Mouse (Mus musculus): Measurements from ENCODE around the gene Cpne5.
"Not testable (repeated sequence)": the region's sequence is repeated elsewhere in the genome, so short reads cannot be mapped to it uniquely, and the experiment has no call there.

Cpne5 gene

DNA sequence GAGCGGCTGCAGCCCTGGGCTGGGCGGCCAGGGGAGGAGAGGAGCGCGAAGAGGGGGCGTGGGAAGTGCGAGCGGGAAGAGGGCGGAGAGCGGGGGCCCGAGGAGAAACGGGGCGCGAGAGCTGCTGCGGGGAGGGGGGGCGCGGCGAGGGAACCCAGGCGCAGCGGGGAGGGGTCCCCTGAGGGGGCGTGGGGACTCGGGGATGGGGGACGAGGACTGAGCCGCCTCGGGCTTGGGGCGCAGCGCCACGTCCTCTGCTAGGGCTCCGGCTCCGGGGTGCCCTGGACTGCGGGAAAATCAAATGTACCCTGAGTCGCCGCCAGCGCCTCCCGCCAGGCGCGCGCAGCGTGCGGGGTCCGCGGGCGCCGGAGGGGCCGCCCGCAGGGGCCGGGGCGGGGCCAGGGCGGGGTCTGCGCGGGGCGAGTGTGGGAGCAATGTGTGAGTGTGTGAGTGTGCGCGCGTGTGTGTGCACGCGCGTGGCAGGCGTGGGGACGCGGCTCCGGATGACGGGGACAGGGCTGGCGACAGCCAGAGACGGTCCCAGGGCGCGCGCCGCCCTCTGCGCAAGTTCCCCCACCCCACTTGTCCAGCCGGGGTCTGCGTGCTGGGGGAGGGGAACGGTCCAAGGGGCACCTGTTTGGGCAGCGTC is at the start of gene Cpne5:
Gene Cpne5 (minus strand): TSS at position 396 of the 649 bp plus-strand sequence.
- no peak for DNase-seq

DNA sequence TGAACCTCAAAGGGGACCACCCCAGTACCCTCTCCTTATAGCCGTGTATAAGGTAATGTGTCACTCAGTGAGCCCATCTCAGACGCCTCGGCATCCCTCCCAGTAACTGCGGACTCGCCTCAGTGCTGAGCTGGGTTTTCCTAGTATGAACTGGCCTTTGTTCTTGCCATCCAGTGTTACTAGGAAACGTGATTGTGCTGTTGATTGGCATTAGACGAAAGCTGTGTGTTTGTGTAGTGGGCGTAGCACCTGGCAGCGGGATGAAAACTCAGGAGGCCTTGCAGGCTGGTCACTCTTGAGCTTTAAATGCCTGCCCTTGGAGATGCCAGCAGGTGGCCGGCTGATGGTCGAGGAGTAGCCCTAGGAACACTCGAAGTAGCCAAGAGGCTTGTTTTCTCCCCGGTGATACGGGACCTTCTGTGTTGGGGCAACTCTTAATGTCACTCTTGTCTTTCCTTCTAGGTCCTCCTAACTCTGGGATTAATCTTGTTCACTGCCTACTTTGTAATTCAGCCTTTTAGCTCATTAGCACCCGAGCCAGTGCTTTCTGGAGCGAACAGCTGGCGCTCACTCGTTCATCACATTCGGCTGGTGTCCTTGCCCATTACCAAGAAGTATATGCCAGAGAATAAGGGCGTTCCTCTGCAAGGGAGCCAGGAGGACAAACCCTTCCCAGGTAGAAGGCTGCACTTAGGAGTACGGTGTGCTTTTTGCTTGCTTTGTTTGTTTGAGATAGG is 44.4 kb upstream of the Cpne5 start:
- DNase-seq = no peak

DNA sequence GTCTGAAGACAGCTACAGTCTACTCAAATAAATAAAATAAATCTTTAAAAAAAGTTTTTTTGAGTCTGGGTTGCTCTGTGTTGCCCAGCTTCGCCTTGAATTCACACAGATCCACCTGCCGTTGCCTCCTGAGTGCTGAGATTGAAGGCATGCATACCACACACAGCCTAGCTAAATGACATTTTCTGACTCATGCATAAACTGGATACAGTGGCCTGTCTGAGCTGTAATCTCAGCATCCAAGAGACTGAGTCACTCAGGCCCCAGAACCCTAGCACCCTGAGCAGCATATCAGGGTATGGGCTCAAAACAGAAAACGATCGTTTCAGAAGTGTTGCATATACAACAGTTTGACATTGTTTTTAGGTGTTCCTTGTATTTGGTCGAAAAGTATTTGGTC is 43.6 kb upstream of the Cpne5 start:
- no peak for DNase-seq

DNA sequence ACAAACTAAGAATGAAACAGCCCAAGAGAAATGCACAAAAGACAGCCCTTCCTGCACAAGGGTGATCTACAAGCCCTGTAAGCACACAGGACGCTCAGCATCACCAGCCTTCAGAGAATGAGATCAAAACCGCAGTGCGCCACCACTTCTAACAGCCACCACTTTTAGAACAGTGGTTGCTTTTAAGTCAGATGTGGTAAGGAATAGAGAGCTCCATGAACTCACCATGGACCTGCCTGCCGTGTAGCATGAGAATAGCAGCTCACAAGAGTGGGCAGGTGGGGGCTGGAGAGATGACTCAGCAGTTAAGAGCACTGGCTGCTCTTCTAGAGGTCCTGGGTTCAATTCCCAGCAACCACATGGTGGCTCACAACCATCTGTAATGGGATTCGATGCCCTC is 42.5 kb upstream of the Cpne5 start:
- DNase-seq = no peak

DNA sequence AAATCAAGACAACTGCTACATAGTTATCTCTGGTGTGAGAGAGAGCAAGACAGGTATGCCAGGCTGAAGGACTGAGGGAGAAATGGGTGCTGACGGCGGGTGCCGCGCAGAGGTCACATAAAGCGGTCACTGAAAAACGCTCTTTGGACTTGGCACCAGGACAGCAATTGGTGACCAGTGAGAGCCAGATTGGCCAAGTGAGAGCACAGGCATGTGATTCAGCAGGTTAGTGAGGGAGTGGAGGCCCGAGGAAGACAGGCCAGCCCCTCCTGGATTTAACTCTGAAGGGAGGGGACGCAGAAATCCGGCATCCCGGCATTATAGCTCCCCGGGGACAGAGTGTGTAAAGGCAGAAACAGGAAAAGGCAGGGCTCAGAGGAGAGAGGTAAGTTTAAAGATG is 35.9 kb upstream of the Cpne5 start:
- peak; percentile 91 for DNase-seq

DNA sequence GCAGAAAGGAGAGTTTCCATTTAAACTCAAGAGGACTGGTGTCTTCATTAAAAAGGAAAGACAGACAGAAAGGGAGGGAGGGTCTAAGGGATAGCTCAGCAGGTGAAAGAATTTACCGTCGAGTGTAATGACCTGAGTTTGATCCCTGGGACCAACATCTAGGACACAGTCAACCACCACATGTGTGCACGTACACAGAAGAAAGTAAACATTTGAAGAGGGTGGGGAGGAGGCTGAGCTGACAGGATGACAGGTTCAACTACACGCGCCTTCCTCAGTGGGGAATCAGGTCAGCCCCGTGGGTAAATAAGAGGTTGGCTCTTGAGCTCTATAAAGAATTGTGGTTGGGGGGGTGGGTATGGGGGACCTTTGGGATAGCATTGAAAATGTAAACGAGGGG is 35.2 kb upstream of the Cpne5 start:
- DNase-seq = no peak

DNA sequence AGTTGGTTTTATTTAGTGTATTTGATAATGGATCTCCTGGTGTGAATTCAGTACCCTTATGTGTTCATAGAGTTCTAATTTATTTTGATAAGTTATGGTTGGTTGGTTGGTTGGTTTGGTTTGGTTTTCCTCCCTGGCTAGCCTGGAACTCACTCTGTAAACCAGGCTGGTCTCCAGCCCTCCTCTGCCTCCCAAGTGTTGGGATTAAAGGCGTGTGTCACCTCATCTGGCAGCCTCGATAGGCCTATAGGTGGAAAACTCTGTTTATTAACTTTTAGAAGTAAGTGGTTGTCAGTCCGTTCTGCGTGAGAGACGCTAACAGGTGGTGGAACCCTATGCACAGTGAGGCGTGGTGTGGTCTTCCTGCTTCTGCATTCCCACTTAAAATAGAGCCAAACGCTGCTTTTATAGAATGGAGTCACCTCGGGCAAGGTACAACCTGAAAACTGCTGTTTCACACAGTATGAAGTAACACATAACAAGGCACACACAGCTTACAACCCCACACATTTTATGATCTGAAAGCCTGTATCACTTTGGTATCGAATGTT is 32.3 kb upstream of the Cpne5 start:
- DNase-seq = no peak

DNA sequence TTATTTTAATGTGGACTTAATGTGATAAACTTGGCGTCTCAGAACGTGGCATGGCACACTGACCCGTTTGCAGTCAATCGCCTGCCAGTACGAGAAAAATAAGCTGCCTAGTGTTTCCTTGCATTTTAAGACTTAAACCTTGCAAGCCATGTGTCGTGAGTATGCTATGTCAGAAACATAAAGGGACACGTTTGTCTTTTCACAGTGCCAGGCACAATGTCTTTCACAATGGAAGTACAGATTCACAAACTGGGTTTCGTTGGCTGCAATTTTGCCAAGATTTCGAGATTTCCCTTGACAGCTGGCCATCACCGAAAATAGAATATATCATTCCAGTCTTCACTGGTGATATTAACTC is 31.4 kb upstream of the Cpne5 start:
- DNase-seq = no peak

DNA sequence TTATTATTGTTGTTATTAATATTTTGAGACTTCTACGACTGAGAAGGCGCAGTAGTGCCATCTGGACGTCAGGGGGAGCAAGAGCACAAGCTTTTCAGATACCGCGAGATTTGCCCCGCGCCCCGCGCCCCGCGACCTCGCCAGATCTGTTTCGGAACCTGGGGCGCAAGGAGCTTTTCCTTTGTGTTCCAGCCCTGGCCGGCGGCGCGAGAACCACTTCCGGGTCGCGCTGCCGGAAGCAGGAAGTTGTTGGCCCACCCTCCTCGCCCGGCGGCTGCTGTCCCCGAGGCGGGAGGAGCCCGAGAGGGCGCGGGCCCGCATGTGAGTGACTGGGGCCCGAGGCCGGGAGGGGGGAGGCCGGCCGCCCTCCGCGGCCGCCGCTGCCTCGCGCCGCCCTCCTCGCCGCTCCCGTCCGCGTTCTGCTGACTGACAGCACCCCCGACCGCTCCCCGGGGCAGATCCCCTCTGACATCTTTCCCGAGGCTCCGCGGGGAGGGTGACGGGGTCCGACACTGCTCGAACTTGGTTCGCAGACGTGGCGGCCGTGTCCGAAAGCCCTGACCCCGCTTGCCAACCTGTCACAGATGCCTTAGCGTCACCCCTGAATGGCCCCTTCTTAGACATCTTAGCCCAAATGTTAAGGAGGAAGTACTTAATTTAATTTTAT is 30.8 kb upstream of the Cpne5 start, which contains the start of gene BC004004:
Gene BC004004 (plus strand): TSS at position 107 of the 667 bp plus-strand sequence.
- DNase-seq = peak; percentile 97

DNA sequence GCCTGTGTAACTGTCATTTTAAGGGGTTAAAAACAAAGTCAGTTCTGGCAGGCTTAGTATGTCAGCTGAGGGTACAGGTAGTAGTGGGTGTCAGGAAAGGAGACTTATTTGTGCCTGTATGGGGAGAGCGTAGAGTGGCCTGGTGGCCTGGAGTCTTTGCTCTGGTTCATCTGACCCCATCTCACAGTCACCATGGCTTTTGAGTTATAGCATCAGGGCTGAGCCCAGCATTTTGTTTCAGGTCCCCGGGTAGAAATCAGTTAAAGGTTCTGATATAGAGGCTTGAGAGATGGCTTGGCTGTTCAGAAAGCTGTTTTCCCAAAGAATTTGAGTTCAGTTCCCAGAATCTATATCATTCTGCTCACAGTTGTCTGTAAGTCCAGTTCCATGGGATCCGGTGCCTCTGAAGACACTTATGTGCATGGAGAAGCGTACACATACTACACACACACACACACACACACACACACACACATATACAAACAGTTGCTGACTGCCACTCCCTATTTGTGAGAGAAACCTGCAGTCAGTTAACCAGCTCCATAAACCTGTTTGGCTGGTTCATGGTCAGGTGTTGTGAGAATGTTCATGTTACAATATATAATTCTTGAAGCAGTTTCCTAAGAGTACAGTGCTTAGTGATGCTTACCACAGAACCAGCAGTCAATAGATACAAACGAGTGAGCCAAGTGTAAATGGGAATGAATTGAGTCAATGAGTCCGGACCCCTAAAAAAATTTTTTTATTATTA is 30.1 kb upstream of the Cpne5 start:
- DNase-seq = peak; percentile 44

DNA sequence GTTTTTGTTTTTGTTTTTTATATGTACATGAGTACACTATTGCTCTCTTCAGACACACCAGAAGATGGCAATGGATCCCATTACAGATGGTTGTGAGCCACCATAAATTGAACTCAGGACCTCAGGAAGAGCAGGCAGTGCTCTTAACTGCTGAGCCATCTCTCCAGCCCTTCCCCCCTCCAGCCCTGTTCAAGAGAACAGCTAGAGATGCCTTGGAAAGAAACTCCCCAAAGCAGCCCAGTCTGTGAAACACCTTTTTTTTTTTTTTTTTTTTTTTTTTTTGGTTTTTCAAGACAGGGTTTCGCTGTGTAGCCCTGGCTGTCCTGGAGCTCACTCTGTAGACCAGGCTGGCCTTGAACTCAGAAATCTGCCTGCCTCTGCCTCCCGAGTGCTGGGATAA is 29.1 kb upstream of the Cpne5 start:
- not testable (repeated sequence) for DNase-seq

DNA sequence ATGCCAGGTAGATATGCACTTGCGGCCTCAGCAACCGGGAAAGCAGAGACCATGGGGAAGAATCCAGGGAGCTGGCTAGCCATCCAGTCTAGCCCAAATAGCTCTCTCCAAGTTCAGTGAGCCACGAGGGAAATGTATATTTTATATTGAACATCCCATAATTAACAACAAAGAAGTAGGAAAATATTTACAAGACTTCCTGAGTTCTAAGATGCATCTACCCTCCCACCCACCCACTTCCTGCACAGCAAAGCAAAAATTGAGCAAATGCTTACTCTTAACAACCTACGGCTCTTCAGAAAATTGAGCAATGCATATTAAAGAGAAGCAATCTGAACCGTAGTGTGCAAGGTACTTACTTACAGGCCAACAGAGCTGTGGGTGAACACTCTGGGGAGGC is 26.8 kb upstream of the Cpne5 start:
- no peak for DNase-seq

DNA sequence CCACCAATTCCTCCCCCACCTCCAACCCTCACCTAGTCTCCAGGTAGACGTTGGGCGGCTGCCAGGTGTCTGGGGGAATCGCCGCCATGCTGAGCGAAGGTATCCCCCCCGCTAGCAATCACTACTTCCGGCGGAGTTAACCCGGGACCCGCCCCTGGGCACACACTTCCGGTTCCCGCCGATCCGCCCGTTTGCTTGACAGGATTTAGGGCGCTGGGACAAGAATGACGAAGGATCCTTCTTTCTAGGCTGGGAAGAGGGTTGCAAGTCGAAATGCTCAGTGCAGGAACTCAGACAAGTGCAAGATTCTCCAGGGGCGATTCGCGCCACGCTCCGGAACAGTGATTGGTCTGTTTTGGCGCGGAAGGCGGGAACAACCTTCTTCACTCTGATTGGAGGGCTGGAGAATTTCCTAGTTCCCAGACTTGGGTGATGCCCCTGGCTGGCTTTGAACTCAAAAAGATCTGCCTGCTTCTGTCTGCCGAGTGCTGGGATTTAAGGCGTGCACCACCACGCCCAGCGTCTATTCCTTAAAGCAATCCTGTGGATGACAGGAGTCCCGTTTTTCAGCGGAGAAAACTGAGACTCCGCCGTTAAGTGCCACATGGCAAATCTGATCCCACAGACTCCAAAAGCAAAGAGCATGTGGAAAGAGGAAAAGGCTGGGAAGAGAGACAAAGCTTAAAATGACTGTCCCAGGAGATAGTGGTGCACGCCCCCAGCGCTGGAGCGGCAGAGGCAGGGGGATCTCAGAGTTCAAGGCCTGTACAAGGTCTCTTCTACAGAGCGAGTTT is 26.1 kb upstream of the Cpne5 start, which contains the start of gene Ppil1:
Gene Ppil1 (minus strand): TSS at position 347 of the 794 bp plus-strand sequence.
- DNase-seq = peak; percentile 88

DNA sequence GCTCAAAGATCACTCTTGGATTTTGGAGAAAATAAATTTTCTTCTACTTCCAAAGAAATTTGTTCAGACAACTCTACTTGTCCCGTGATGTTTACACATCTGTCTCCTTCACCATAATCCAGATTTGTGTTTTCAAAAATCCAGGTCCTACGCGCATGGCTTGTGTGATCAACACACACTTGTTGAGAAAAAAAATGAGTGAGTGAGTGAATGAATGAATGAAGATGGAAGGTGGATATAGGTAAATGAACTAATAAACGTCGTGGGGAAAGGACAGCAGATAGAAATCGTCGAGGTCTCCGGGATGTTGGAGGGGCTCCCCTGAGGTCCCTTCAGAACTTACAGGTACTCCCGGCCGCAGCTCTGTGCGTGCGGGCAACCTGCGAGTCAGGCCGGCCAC is 25.4 kb upstream of the Cpne5 start:
- no peak for DNase-seq

DNA sequence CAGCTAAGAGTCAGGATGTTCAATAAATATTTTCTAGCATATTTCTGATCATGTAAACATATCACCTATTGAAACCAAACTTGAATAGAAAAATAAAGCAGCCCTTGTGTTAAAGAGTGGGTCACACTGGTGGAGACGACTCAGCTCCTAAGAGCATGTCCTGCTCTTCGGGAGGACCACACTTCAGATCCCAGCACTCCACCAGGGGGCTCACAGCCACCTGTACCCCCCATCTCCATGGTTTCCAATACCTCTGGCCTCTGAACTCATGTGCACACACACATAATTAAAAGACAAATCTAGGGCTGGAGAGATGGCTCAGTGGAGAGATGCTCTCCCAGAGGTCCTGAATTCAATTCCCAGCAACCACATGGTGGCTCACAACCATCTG is 24.3 kb upstream of the Cpne5 start:
- DNase-seq = no peak

DNA sequence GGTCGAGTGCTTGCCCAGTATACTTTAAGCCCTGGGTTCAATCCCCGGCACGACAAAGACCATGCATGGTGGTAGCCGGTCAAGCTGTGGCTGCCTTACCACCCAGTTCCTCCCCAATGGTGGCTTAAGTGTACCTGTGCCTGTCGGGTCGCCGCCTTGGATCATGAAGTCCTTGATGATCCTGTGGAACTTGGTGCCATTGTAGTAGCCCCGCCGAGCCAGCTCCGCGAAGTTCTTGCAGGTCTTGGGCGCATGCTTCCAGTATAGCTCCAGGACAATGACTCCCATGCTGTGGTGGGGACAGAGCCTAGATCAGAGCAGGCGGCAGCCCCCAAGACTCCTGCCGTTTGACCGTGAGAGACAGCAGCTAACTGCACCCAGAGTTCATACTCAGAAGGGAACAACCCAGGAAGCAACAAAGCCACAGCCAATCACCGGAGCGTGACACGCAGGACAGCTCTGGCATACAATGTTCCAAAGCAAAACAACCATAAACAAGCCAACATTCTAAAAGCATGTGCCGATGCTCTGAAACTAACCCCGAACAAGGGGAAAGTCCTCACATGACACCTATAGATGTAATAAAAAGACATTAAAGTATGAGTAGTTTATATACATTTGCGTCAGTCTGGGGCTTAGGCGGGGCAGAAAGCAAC is 23.8 kb upstream of the Cpne5 start:
- DNase-seq = no peak

DNA sequence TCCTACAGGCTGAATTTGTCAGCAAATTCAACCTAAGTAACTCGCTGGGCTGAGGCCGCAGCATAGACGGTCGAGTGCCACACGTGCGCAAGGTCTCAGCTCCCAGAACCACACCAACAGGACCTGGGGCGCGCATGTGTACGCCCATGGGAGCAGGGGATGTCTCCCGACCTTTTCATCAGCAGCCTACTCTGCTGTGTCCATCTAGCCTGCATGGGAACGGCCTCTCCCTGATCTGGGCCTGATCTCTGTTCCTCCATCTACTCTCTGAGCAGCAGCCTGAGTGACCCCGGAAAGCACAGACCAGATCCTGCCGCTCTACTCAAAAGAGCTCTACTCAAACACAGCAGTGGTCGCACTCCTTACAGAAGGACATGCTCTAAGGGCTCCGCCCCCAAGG is 22.5 kb upstream of the Cpne5 start:
- no peak for DNase-seq

DNA sequence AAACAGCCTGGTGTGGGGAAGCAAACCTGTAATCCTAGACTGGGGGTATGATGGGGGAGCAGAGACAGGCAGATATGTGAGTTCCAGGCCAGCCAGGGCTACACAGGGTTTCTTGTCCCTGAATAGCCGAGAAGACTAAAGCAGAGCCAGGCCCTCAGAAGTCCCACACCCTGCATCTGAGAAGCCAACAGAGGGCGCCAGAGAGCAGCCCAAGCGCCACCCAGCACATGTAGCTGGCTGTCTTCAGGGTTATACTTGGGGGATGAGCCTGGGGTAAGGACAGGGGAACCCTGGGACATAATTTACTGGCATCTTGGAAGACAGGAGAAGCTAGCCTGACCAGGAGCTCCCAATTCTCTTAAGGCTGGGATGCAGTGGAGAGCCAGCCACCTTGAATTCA is 21.5 kb upstream of the Cpne5 start:
- DNase-seq = peak; percentile 83

DNA sequence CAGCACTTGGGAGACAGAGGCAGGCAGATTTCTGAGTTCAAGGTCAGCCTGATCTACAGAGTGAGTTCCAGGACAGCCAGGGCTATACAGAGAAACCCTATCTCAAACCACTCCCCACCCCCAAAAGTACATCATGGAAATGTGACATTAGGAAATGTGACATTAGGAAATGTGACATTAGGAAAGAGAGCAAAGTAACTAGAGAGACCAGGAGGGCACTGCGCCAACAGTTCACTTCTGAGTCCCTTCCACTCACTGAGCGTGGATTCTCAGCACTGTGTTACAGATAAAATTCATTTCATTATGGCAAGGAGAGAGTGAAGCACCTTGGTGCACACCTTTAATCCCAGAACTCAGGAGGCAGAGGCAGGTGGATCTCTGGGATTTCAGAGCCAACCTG is 21.0 kb upstream of the Cpne5 start:
- no peak for DNase-seq

DNA sequence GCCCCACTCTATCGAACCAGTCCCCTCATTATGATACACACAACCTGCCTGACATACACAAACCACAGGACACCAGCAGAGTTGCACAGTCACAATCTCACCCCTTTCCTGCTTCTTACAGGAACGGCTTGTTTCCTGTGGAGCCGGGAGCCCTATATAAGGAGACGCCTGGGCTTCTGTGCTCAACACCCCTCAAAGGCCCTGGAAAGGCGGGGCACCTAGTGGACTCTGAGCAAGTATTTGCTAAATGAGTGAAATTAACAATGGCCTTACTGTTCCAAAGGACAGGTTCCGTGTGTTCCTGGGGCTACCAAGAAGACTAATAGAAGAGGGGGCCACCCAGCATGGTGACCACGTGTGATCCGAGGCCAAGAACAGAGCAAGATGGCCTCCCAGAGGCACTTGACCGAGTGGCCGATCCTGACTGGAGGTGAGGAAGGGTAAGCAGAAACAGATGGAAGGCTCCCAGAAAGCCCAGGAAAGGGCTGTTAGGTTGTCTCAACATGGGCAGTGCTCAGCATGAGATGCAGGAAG is 20.1 kb upstream of the Cpne5 start:
- DNase-seq = no peak

DNA sequence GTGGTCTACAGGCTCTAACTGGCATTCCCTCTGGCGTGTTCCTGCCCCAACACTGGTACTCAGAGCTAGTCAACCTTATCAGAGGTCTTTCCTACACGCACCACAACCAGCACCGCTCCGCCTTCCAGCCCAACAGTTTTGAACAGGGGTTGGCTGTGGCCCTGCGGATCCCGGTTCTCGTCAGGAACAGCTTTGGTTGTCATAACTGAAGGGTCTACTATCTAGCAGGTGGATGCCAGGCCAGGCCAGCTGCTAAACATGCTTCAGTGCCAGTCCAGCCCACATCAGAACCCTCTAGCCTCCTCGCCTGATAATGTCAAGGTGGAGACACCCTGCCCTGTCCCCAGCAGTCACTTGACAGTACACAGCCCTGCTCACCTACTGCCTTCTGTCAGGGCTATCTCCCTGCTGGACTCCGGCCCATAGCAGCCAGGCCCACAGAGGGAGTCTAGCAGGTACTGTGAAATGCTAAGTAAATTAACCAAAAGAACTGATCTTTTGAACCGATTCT is 19.1 kb upstream of the Cpne5 start:
- peak; percentile 31 for DNase-seq
